Mouse (Mus musculus) liver, postnatal 0 days (tissue): ENCODE results near the gene Edc3. TPM values are rescaled to one million over a fixed set of nuclear protein-coding genes. Genes with fewer than 3 reads are reported as not detected.
A peak's percentile ranks its signal among the peaks of the same experiment; 100 is the strongest.
"Not testable (repeated sequence)": the region's sequence is repeated elsewhere in the genome, so short reads cannot be mapped to it uniquely, and the experiment has no call there.

Source experiments
- ATAC-seq: fragments of 200-750 bp; cut with Nextera tagmentation; 2 replicates; pipeline ENCODE4 v1.8.0; 2017; ENCODE audit warnings: mild to moderate bottlenecking, moderate library complexity
- DNase-seq: peaks from one replicate; pipeline ENCODE4 v3.0.0-alpha.2; 2016
- H3K27ac ChIP-seq: fragments of 300-500 bp; sonication (generic); 2 replicates; pipeline ENCODE4 v1.5.1; 2014; ENCODE audit warnings: antibody characterized with exemption, moderate library complexity, mild to moderate bottlenecking, low read depth
- H3K27me3 ChIP-seq: fragments of 300-500 bp; sonication (generic); 2 replicates; pipeline ENCODE4 v1.6.1; 2014; ENCODE audit warnings: low read length, control low read depth, mixed read lengths; ENCODE audit not compliant: insufficient read depth
- H3K36me3 ChIP-seq: fragments of 300-500 bp; sonication (generic); replicated peaks from 2 replicates; pipeline ENCODE4 v1.6.1; 2014; ENCODE audit warnings: mild to moderate bottlenecking, control low read depth, low read length, moderate library complexity, mixed read lengths; ENCODE audit not compliant: insufficient read depth
- H3K4me1 ChIP-seq: fragments of 300-500 bp; sonication (generic); 2 replicates; pipeline ENCODE4 v1.6.1; 2014; ENCODE audit warnings: antibody characterized with exemption, mild to moderate bottlenecking, control low read depth; ENCODE audit not compliant: insufficient read depth
- H3K4me2 ChIP-seq: fragments of 300-500 bp; sonication (generic); 2 replicates; pipeline ENCODE4 v1.6.1; 2014; ENCODE audit warnings: low read depth, mild to moderate bottlenecking, low read length, moderate library complexity, mixed read lengths
- H3K4me3 ChIP-seq: fragments of 300-500 bp; sonication (generic); 2 replicates; pipeline ENCODE4 v1.5.1; 2014; ENCODE audit warnings: low read depth, low read length
- H3K9ac ChIP-seq: fragments of 300-500 bp; sonication (generic); replicated peaks from 2 replicates; pipeline ENCODE4 v1.6.1; 2014; ENCODE audit warnings: mild to moderate bottlenecking, moderate library complexity
- H3K9me3 ChIP-seq: fragments of 300-500 bp; sonication (generic); 2 replicates; pipeline ENCODE4 v1.6.1; 2016; ENCODE audit warnings: mild to moderate bottlenecking, control low read depth, low read length, mixed read lengths
- CTCF ChIP-seq: sonication (generic); IDR thresholded peaks from 2 replicates; pipeline ENCODE4 v1.5.1; 2016; ENCODE audit warnings: antibody characterized with exemption, low read depth
- EP300 ChIP-seq: IDR thresholded peaks from 2 replicates; pipeline ENCODE4 v1.6.1; 2016; ENCODE audit warnings: antibody characterized with exemption, low read depth, mild to moderate bottlenecking
- WGBS: fragments of 180-500 bp; shearing (Covaris S2); extraction: QIAGEN DNeasy Blood & Tissue Kit; methylation state at CpG from one replicate; pipeline ENCODE4 v1.1.7; 2014; ENCODE audit not compliant: insufficient replicate concordance; 5-methylcytosine and 5-hydroxymethylcytosine counted together
- polyA plus RNA-seq: library from polyadenylated mRNA; unstranded; fragments of >200 nt; fragmentation: Nextera tagmentation; extraction: Ambion mirVana; gene quantifications from 2 replicates; pipeline ENCODE4 v1.2.1, GENCODE M21; 2015

Edc3 gene
- polyA plus RNA-seq, 1 experiment from 2014 or later = 13.2 TPM

DNA sequence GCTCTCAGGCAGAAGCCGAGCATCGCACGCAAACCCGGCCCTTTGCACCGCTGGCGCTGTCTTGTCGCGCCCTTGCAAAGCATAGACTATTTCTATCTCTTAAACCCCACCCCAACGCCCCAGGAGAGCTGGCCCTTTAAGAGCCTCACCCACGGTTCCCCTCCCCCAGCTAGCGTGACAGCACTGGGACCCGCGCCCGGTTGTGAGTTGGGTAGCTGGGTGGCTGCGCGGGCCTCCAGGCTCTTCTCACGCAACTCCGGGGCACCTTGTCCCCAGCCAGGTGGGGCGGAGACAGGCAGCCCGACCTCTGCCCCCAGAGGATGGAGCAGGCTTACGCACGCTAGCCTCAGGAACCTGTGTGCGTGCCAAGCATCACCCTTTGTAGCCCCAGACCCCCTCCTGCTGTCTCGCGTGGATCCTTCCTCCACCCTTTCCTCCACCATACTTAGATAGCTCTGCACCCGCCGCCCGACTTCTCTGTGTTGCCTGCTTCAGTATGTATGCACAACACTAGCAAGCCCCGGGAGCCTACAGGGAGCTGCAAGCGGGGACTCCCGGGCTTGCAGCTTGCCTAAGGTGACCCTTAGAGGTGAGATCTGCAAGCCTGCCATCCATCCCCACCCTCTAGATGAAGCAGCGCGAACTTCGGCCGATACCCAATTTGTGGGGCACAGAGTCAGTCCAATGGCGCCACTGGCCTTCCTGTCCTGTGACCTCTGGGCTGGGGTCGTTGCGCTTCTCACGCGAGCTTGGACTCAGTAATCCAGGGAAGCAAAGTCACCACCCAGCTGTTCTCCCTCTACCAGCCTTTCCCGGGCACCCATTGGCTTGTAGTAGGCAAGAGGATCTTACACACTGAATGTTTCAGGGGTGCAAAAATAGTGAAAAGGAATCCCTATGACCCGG is 11.7 kb upstream of the Edc3 start:
- Histone ChIP-seq H3K4me2 (peak overlapping the region; percentile 65), H3K36me3 (no peaks in the 10 kb centered on the region), H3K27ac (no peak overlapping the region), H3K9me3 (no peaks in the 10 kb centered on the region), H3K4me3 (peak overlapping the region; percentile 14; the same call in 1 of the 2 replicates), H3K4me1 (peaks cover 2% of the 10 kb centered on the region; the same call in 1 of the 2 replicates), H3K27me3 (peaks cover 16% of the 10 kb centered on the region), H3K9ac (0 out of 2 replicates have a peak overlapping the region, but pooled peaks have one; percentile 6)
- 3% methylated on average over 41 of the region's 42 CpGs for WGBS
- DNase-seq = peak; percentile 56
- peak; percentile 71 for ATAC-seq
- TF ChIP-seq CTCF (no peak), EP300 (peak; percentile 7; the same call in 1 of the 2 replicates)

DNA sequence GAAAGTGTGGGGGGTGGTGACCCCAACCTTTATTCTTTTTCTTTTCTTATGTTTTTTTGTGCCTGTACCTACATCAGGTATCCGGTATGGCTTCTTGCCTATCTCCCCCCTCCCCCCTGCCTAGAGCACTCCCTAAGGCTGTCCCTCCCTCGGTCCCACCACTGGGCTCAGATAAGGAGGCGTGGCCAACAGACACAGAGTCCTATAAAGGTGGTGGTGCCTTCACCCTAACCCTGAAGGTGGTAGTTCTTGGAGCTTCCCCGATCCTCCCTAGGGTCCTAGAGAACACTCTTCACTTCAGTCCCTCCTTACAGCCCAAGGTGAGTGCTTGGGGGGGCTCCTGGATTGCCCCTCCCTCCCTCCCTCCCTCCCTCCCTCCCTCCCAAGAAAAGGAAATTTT is 11.0 kb upstream of the Edc3 start:
- H3K36me3 ChIP-seq = no peaks in the 10 kb centered on the region
- no peak overlapping the region for H3K4me2 ChIP-seq
- DNase-seq (no peak), ATAC-seq (no peak)
- peaks cover 2% of the 10 kb centered on the region; the same call in 1 of the 2 replicates for H3K4me1 ChIP-seq
- H3K4me3 ChIP-seq = no peak overlapping the region
- no peak overlapping the region for H3K27ac ChIP-seq
- H3K27me3 ChIP-seq = peaks cover 16% of the 10 kb centered on the region
- H3K9me3 ChIP-seq = no peaks in the 10 kb centered on the region
- TF ChIP-seq CTCF (no peak), EP300 (no peak)
- WGBS = 29% methylated on average over 4 of the region's 4 CpGs
- no peak overlapping the region for H3K9ac ChIP-seq

DNA sequence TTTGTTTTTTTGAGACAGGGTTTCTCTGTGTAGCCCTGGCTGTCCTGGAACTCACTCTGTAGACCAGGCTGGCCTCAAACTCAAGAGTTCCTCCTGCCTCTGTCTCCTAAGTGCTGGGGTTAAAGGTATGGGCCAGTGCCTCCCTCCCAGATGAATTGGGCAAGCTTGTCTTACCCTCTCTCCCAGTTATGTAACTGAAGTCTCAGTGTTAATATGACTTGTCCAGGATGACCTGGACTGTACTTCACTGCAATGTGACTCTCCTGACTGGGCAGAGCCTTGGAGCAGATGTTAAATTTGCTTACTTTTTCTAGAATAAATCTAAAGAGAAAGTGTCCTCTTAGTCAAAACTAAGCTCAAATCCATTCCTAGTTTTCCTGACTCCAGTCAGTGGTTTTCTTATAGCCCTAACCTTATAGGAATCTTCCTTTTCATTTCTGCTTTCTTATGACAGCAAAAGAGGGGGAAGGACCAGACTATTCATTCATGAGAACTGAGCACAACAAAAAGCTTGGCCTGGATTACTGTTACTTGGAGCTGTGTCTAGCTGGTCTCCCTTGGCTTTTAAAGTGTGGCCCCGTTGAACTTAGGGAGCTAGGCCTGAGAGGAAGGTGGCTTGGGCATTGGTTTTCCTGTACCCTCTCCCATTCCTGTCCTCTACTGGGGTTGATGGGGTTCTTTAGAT is 9.7 kb upstream of the Edc3 start:
- Histone ChIP-seq H3K4me3 (no peak overlapping the region), H3K27me3 (peaks cover 16% of the 10 kb centered on the region), H3K27ac (no peak overlapping the region), H3K4me1 (peaks cover 2% of the 10 kb centered on the region; the same call in 1 of the 2 replicates), H3K9me3 (no peaks in the 10 kb centered on the region), H3K36me3 (no peaks in the 10 kb centered on the region), H3K9ac (no peak overlapping the region), H3K4me2 (no peak overlapping the region)
- ATAC-seq (no peak), DNase-seq (no peak)
- WGBS = 62% methylated on average over 1 of the region's 1 CpGs
- TF ChIP-seq EP300 (no peak), CTCF (no peak)

DNA sequence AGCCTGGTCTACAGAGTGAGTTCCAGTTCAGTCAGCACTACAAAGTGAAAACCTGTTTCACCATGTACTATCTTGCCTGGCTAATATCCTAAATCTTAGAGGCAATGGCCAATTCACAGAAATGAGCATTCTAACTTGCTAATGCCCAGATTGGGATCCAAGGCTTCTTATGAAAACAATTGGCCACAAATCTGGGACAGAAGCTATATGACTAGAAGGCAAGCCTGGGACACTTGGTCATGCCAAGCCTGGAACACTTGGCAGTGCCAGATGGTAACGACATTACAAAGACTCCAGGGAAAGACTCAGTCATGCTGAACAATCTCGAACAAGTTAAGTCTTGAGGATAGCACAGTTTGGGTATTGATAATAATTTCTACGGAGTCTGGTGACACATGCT is 1.8 kb upstream of the Edc3 start:
- no peak overlapping the region for H3K9ac ChIP-seq
- no peak overlapping the region for H3K4me3 ChIP-seq
- no peak overlapping the region for H3K27ac ChIP-seq
- TF ChIP-seq EP300 (no peak), CTCF (no peak)
- H3K4me1 ChIP-seq = peaks cover 3% of the 10 kb centered on the region; the same call in 1 of the 2 replicates
- no peaks in the 10 kb centered on the region for H3K9me3 ChIP-seq
- DNase-seq = no peak
- ATAC-seq = no peak
- no peak overlapping the region for H3K4me2 ChIP-seq
- WGBS = 85% methylated on average over 3 of the region's 3 CpGs
- H3K27me3 ChIP-seq = no peaks in the 10 kb centered on the region
- no peaks in the 10 kb centered on the region for H3K36me3 ChIP-seq

DNA sequence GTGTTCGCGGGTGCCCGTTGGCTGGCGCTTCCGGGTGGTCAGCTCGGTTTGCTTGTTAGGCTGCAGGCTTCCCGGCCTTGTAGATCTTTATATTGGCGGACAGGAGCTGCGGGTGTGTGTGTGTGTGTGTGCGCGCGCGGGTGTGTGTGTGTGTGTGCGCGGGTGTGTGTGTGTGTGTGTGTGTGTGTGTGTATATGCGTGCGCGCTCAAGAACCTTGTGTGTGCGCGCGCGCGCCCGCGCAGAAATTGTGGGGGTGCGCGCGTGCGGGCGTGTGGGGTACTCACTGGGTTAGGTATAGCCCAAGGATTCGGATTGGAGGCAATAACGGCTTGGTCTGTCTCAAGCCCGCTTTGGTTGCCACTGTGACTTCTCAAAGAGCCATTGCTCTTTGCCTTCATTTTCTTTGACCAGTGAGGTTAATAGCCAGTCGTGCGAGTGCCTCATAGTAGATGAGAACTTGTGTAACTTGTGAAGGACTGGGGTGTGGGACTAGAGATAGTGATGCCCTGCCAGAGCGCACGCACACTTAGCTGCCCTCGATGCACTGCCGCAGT is 457 bp downstream of the Edc3 start:
- Histone ChIP-seq H3K9ac (peak overlapping the region; percentile 93), H3K27ac (peak overlapping the region; percentile 97), H3K4me2 (peak overlapping the region; percentile 88), H3K27me3 (no peaks in the 10 kb centered on the region), H3K4me1 (peaks cover 3% of the 10 kb centered on the region; the same call in 1 of the 2 replicates), H3K4me3 (peak overlapping the region; percentile 97), H3K36me3 (peaks cover 6% of the 10 kb centered on the region), H3K9me3 (no peaks in the 10 kb centered on the region)
- WGBS = 2% methylated on average over 31 of the region's 39 CpGs
- ATAC-seq = peak; percentile 83
- TF ChIP-seq EP300 (no peak), CTCF (no peak)
- DNase-seq = peak; percentile 72

DNA sequence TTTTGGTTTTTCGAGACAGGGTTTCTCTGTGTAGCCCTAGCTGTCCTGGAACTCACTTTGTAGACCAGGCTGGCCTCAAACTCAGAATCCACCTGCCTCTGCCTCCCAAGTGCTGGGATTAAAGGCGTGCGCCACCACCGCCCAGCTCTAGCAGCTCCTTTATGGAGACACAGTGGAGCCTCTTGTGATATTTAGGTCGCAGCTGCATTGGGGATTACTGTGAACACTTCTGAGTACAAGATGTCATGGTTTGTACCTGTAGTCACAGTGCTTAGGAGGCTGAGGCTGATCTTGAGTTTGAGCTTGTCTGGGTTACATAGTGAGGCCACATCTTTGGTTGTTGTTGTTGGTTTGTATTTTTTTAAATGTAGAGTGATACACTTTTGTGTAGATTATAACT is 1.9 kb downstream of the Edc3 start:
- ATAC-seq, DNase-seq: not testable (repeated sequence)
- H3K27ac ChIP-seq = 0 out of 2 replicates have a peak overlapping the region, but pooled peaks have one; percentile 13

More for the DNA sequence above, 1.9 kb downstream of the Edc3 start:
- H3K4me1 ChIP-seq, H3K4me3 ChIP-seq, H3K27me3 ChIP-seq, H3K9ac ChIP-seq, H3K9me3 ChIP-seq: not testable (repeated sequence)
- H3K36me3 ChIP-seq = peaks cover 17% of the 10 kb centered on the region
- peak overlapping the region; percentile 26 for H3K4me2 ChIP-seq
- 88% methylated on average over 4 of the region's 5 CpGs for WGBS
